Mouse (Mus musculus): Measurements from ENCODE around the gene Vmn2r118. TPM values are rescaled to one million over a fixed set of nuclear protein-coding genes. Genes with fewer than 3 reads are reported as not detected.

Vmn2r118 gene
- 0.05 TPM in 1 of 2 replicates, not detected in the other for total RNA-seq (2012; rRNA removed)

DNA sequence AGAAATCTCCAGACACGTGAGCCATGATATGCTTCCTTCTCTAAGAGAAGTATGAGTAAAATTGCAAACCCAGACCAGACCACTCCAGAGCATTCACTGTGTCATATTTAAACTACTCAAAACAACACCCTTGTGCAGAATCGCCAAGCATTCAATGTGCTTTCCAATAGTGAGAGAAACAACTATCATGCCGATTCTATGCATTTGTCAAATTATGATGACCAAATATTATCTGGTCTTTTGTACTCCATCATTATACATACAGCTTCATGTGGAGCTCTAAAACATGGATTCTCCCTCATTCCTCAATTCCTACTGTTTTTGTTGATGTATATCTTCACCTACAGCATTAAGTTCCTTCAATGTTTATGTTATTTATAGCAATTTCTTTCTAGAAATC lies at the start of gene Vmn2r118:
Vmn2r118 (minus strand) TSS at position 101 of the 400 bp plus-strand sequence.
- Histone ChIP-seq H3K36me3 (ENCODE audit: control insufficient read depth, insufficient read depth, low read length, poor library complexity, severe bottlenecking) (no peaks in the 10 kb centered on the region), H3K9me3 (ENCODE audit: control insufficient read depth, insufficient read depth, low read depth, low read length) (no peaks in the 10 kb centered on the region), H3K9ac (ENCODE audit: insufficient read depth, low read depth, low read length, poor library complexity, severe bottlenecking) (no peak within 1 kb of the TSS), H3K27ac (ENCODE audit: insufficient read depth, low read depth, low read length, poor library complexity, severe bottlenecking) (no peak within 1 kb of the TSS), H3K4me3 (ENCODE audit: insufficient read depth in 1 of 2, low read depth in 1 of 2, low read length in 2 of 2, poor library complexity in 1 of 2, severe bottlenecking in 1 of 2) (no peak within 1 kb of the TSS), H3K4me1 (ENCODE audit: control insufficient read depth in 2 of 2, insufficient read depth in 2 of 2, low read length in 2 of 2, poor library complexity in 1 of 2) (no peaks in the 10 kb centered on the region)
- no peak for DNase-seq (ENCODE audit: low read depth, low spot score)
- TF ChIP-seq MAFK (IDR thresholded peaks at IDR 0.05; ENCODE audit: insufficient read depth, low read depth, low read length), result no peak
- TF ChIP-seq ZC3H11A (IDR thresholded peaks at IDR 0.05; ENCODE audit: borderline replicate concordance, low read depth, low read length), result no peak
- TF ChIP-seq CHD2 (IDR thresholded peaks at IDR 0.05; ENCODE audit: low read depth, low read length), result no peak
- TF ChIP-seq HCFC1 (IDR thresholded peaks at IDR 0.05; ENCODE audit: borderline replicate concordance, insufficient read depth, low read length), result no peak
- in situ Hi-C loops (cut with MboI; ENCODE audit: low sequenced_read_pairs in 2 of 2, unreplicated experiment in 2 of 2), result no loop called here

GRCm38 (mm10) chr17:55661099-55661498 lies 36.1 kb upstream of the Vmn2r118 start:
- DNase-seq (ENCODE audit: low read depth, low spot score), result no peak
- Histone ChIP-seq H3K4me3 (ENCODE audit: insufficient read depth in 1 of 2, low read depth in 1 of 2, low read length in 2 of 2, poor library complexity in 1 of 2, severe bottlenecking in 1 of 2) (no peak overlapping the region), H3K9ac (ENCODE audit: insufficient read depth, low read depth, low read length, poor library complexity, severe bottlenecking) (no peak overlapping the region), H3K4me1 (ENCODE audit: control insufficient read depth in 2 of 2, insufficient read depth in 2 of 2, low read length in 2 of 2, poor library complexity in 1 of 2) (no peaks in the 10 kb centered on the region), H3K27ac (ENCODE audit: insufficient read depth, low read depth, low read length, poor library complexity, severe bottlenecking) (no peak overlapping the region), H3K36me3 (ENCODE audit: control insufficient read depth, insufficient read depth, low read length, poor library complexity, severe bottlenecking) (no peaks in the 10 kb centered on the region), H3K9me3 (ENCODE audit: control insufficient read depth, insufficient read depth, low read depth, low read length) (no peaks in the 10 kb centered on the region)
- TF ChIP-seq HCFC1 (IDR thresholded peaks at IDR 0.05; ENCODE audit: borderline replicate concordance, insufficient read depth, low read length) (no peak), CHD2 (IDR thresholded peaks at IDR 0.05; ENCODE audit: low read depth, low read length) (no peak), ZC3H11A (IDR thresholded peaks at IDR 0.05; ENCODE audit: borderline replicate concordance, low read depth, low read length) (no peak)
- in situ Hi-C loops (cut with MboI; ENCODE audit: low sequenced_read_pairs in 2 of 2, unreplicated experiment in 2 of 2), result no loop called here

DNA sequence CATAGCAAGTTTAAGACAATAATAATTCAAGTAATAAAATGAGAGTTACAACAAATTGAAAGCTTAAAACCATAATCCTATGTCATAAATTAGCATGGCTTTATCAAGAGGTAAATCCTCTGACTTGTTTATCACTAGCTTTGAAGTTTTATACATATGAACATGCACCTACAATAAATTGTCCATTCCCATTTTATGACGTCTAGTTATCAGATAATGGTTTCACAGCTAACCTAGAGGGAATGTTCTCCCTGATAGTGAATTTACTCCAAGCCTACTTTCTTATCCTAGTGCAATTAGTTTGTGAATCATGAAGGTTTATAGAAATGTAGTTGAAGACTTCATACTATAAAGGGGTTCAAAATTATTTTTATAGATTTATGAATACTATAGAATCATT lies 34.2 kb downstream of the Vmn2r118 start:
- no peak overlapping the region for H3K4me3 ChIP-seq (ENCODE audit: insufficient read depth in 1 of 2, low read depth in 1 of 2, low read length in 2 of 2, poor library complexity in 1 of 2, severe bottlenecking in 1 of 2)
- DNase-seq (ENCODE audit: low read depth, low spot score), result no peak
- no peaks in the 10 kb centered on the region for H3K4me1 ChIP-seq (ENCODE audit: control insufficient read depth in 2 of 2, insufficient read depth in 2 of 2, low read length in 2 of 2, poor library complexity in 1 of 2)
- TF ChIP-seq ZNF384 (IDR thresholded peaks at IDR 0.05; ENCODE audit: low read depth, low read length) (no peak), MAFK (IDR thresholded peaks at IDR 0.05; ENCODE audit: insufficient read depth, low read depth, low read length) (no peak), ZC3H11A (IDR thresholded peaks at IDR 0.05; ENCODE audit: borderline replicate concordance, low read depth, low read length) (no peak), CHD2 (IDR thresholded peaks at IDR 0.05; ENCODE audit: low read depth, low read length) (no peak), HCFC1 (IDR thresholded peaks at IDR 0.05; ENCODE audit: borderline replicate concordance, insufficient read depth, low read length) (no peak)
- no peak overlapping the region for H3K27ac ChIP-seq (ENCODE audit: insufficient read depth, low read depth, low read length, poor library complexity, severe bottlenecking)
- H3K9ac ChIP-seq (ENCODE audit: insufficient read depth, low read depth, low read length, poor library complexity, severe bottlenecking), result no peak overlapping the region
- no peaks in the 10 kb centered on the region for H3K36me3 ChIP-seq (ENCODE audit: control insufficient read depth, insufficient read depth, low read length, poor library complexity, severe bottlenecking)
- no peaks in the 10 kb centered on the region for H3K9me3 ChIP-seq (ENCODE audit: control insufficient read depth, insufficient read depth, low read depth, low read length)
- in situ Hi-C loops (cut with MboI; ENCODE audit: low sequenced_read_pairs in 2 of 2, unreplicated experiment in 2 of 2), result no loop called here

GRCm38 (mm10) chr17:55561774-55562173 lies 63.2 kb downstream of the Vmn2r118 start:
- Histone ChIP-seq H3K4me3 (ENCODE audit: insufficient read depth in 1 of 2, low read depth in 1 of 2, low read length in 2 of 2, poor library complexity in 1 of 2, severe bottlenecking in 1 of 2) (no peak overlapping the region), H3K4me1 (ENCODE audit: control insufficient read depth in 2 of 2, insufficient read depth in 2 of 2, low read length in 2 of 2, poor library complexity in 1 of 2) (no peaks in the 10 kb centered on the region), H3K27ac (ENCODE audit: insufficient read depth, low read depth, low read length, poor library complexity, severe bottlenecking) (no peak overlapping the region), H3K36me3 (ENCODE audit: control insufficient read depth, insufficient read depth, low read length, poor library complexity, severe bottlenecking) (no peaks in the 10 kb centered on the region), H3K9me3 (ENCODE audit: control insufficient read depth, insufficient read depth, low read depth, low read length) (no peaks in the 10 kb centered on the region), H3K9ac (ENCODE audit: insufficient read depth, low read depth, low read length, poor library complexity, severe bottlenecking) (no peak overlapping the region)
- in situ Hi-C loops (cut with MboI; ENCODE audit: low sequenced_read_pairs in 2 of 2, unreplicated experiment in 2 of 2), result no loop called here
- TF ChIP-seq ZNF384 (IDR thresholded peaks at IDR 0.05; ENCODE audit: low read depth, low read length), result no peak
- no peak for TF ChIP-seq HCFC1 (IDR thresholded peaks at IDR 0.05; ENCODE audit: borderline replicate concordance, insufficient read depth, low read length)
- TF ChIP-seq CHD2 (IDR thresholded peaks at IDR 0.05; ENCODE audit: low read depth, low read length), result no peak
- no peak for TF ChIP-seq MAFK (IDR thresholded peaks at IDR 0.05; ENCODE audit: insufficient read depth, low read depth, low read length)
- no peak for TF ChIP-seq ZC3H11A (IDR thresholded peaks at IDR 0.05; ENCODE audit: borderline replicate concordance, low read depth, low read length)
- no peak for DNase-seq (ENCODE audit: low read depth, low spot score)

DNA sequence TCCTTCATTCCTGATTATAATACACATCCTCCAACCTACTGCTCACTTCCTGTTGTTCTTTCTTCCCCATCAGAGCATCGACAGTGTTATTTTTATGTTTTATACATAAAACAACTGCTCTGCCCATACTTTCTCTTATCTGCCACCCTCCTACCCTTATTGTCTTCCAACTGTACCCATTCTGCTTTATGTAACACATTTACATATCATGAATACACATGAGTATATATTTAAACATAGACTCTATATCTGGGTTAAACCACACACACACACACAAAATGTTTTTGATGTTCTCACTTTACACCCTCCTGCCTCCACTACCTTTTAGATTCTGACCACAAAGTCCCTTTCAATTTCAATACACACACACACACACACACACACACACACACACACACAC lies 76.5 kb downstream of the Vmn2r118 start:
- Histone ChIP-seq H3K4me3 (ENCODE audit: insufficient read depth in 1 of 2, low read depth in 1 of 2, low read length in 2 of 2, poor library complexity in 1 of 2, severe bottlenecking in 1 of 2) (no peak overlapping the region), H3K4me1 (ENCODE audit: control insufficient read depth in 2 of 2, insufficient read depth in 2 of 2, low read length in 2 of 2, poor library complexity in 1 of 2) (no peaks in the 10 kb centered on the region), H3K36me3 (ENCODE audit: control insufficient read depth, insufficient read depth, low read length, poor library complexity, severe bottlenecking) (no peaks in the 10 kb centered on the region), H3K9ac (ENCODE audit: insufficient read depth, low read depth, low read length, poor library complexity, severe bottlenecking) (no peak overlapping the region), H3K9me3 (ENCODE audit: control insufficient read depth, insufficient read depth, low read depth, low read length) (no peaks in the 10 kb centered on the region), H3K27ac (ENCODE audit: insufficient read depth, low read depth, low read length, poor library complexity, severe bottlenecking) (no peak overlapping the region)
- DNase-seq (ENCODE audit: low read depth, low spot score), result no peak
- in situ Hi-C loops (cut with MboI; ENCODE audit: low sequenced_read_pairs in 2 of 2, unreplicated experiment in 2 of 2), result no loop called here
- TF ChIP-seq ZC3H11A (IDR thresholded peaks at IDR 0.05; ENCODE audit: borderline replicate concordance, low read depth, low read length) (no peak), ZNF384 (IDR thresholded peaks at IDR 0.05; ENCODE audit: low read depth, low read length) (no peak), MAFK (IDR thresholded peaks at IDR 0.05; ENCODE audit: insufficient read depth, low read depth, low read length) (no peak), CHD2 (IDR thresholded peaks at IDR 0.05; ENCODE audit: low read depth, low read length) (no peak), HCFC1 (IDR thresholded peaks at IDR 0.05; ENCODE audit: borderline replicate concordance, insufficient read depth, low read length) (no peak)

Other genes with a start within 250 kb of the Vmn2r118 start
- gene St6gal2, start 179.8 kb downstream of the Vmn2r118 start, total RNA-seq (2012; rRNA removed), result 1.6 and 1.8 TPM in 2 replicates
- 4.9 and 6.6 TPM in 2 replicates for gene Pot1b, start 87.4 kb upstream of the Vmn2r118 start, total RNA-seq (2012; rRNA removed)
- not detected in 2 replicates for gene Adgre4, start 124.8 kb upstream of the Vmn2r118 start, total RNA-seq (2012; rRNA removed)